Mouse (Mus musculus) 416B (cell line): ENCODE measurements around the gene Csde1.
A peak's percentile ranks its signal among the peaks of the same experiment; 100 is the strongest.

Experiments
- DNase-seq: peaks from one replicate; pipeline ENCODE4 v3.0.0; 2011; ENCODE audit warnings: low read depth

The Csde1 gene

GRCm38 (mm10) chr3:103020249-103020942 lies at the start of gene Csde1:
TSS of gene Csde1 (plus strand) at chr3:103020426.
- peak; percentile 99 for DNase-seq

GRCm38 (mm10) chr3:102970508-102970907 lies 49.7 kb upstream of the Csde1 start:
- no peak for DNase-seq

DNA sequence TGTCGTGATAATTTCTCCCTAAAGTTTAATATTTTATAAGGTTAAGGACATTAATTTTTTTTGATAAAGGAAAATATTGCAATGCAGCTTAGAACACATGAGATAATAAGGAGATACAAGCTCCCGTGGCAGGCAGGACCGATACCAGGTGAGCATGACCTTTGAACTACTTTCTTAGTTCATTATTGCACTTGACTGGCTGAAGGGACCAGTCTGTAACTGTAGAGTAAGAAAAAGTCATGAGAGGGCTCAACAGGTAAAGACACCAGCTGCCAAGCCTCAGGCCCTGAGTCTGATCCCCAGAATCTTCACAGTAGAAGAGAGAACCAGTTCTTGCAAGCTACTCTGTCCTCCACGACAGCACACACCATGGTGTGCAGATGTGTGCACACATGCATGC lies 43.3 kb upstream of the Csde1 start:
- no peak for DNase-seq

GRCm38 (mm10) chr3:102979550-102980348 lies 40.5 kb upstream of the Csde1 start:
- no peak for DNase-seq

DNA sequence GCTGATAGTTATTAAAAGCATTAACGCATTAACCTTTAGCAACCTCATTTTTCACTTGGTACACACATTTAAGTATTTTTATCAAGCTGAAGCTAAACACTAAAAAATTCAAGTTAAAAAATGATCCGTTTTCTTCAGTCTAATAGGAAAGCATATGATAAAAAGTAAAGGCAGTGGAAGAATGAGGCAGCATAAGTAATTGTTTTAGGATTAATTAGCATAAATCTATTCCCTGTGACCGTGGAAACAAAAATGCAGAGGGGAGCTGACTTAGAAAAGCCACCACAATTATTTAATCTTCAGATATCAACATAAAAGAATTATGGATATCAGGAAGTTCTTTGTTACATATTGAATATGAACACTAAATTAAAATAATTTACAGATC lies 39.9 kb upstream of the Csde1 start:
- no peak for DNase-seq

- DNase-seq = no peak
These were observed 29.2 kb upstream of the Csde1 start for GRCm38 (mm10) chr3:102991041-102991440.

GRCm38 (mm10) chr3:102992936-102993335 lies 27.3 kb upstream of the Csde1 start:
- DNase-seq = no peak

GRCm38 (mm10) chr3:102995233-102995604 lies 25.0 kb upstream of the Csde1 start:
- no peak for DNase-seq

- DNase-seq = peak; percentile 94
These were observed 24.5 kb upstream of the Csde1 start, which contains the start of gene Sike1 for GRCm38 (mm10) chr3:102995605-102996321. TSS of gene Sike1 (plus strand) at chr3:102995708.

DNA sequence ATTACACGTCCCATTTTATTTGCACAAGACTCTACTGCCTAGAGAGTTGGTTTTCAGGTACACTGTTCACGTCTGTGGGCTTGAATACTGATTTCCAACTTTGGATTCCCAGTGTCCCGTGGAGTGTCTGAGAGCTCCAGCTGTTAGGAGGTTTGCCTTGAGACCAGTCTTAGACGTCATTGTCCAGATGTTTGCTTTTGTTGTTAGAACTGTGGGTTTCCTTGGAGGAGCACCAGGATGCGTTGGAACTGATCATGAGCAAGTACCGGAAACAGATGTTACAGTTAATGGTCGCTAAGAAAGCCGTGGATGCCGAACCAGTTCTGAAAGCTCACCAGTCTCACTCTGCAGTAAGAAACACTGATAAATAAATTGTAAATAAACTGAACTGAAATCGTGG lies 23.2 kb upstream of the Csde1 start:
- no peak for DNase-seq

GRCm38 (mm10) chr3:102997591-102997990 lies 22.6 kb upstream of the Csde1 start:
- no peak for DNase-seq

GRCm38 (mm10) chr3:103001595-103001994 lies 18.6 kb upstream of the Csde1 start:
- DNase-seq = no peak

- DNase-seq = peak; percentile 54
These were observed 2.9 kb upstream of the Csde1 start for GRCm38 (mm10) chr3:103017350-103017749.

GRCm38 (mm10) chr3:103019462-103019861 lies 764 bp upstream of the Csde1 start:
- no peak for DNase-seq

GRCm38 (mm10) chr3:103020943-103021638 lies 865 bp downstream of the Csde1 start:
- peak; percentile 94 for DNase-seq

DNA sequence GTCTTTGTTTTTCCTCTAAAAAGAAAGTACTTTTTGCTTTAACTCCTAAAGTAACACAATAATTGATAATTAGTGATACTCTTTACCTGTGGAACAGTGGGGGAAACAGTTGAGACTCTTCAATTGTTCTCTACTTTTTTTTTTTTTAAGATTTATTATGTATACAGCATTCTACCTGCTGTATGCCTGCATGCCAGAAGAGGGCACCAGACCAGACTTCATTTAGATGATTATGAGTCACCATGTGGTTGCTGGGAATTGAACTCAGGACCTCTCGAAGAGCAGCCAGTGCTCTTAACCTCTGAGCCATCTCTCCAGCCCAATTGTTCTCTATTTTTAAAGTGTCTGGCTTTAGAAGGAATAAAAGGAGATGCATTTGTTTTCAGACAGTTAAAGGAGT lies 5.9 kb downstream of the Csde1 start:
- peak; percentile 54 for DNase-seq

DNA sequence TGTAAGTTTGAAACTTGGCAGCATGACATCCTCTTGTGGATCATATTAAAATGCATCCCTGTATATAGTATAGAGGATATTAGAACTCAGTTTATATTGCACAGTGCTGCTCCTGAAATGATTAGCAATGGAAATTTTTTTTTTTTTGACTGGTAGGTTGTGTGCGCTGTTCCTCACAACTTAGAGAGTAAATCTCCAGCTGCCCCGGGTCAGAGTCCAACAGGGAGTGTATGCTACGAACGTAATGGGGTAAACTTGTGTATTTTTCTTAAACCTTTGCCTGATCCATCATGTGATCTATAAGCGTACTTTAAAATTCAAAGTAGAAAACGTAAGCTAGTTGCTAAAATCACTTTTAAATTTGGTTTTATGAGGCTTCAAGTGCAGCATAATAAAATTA lies 20.1 kb downstream of the Csde1 start:
- no peak for DNase-seq

DNA sequence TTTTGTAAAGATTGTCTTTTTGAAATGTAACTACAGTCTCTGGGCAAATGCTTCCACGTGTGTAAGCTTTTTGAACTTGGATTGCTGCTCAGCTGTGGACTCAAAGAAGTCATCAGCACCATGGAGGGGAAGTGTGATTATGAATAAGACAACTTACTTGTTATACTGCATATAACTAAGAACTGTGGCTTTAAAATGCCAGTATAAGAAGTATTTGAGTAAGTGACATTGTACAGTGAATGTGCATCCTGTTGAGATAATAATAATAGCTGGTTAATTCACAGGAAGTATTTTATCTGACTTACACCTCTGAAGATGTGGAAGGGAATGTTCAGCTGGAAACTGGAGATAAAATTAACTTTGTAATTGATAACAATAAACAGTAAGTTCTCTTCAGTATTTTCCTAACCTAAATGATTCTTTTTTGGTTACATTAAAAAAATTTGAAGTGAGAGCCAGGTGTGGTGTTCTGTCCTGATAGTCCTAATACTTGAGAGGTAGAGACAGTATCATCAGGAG lies 20.7 kb downstream of the Csde1 start:
- DNase-seq = no peak

GRCm38 (mm10) chr3:103056016-103056595 lies 35.9 kb downstream of the Csde1 start:
- DNase-seq = no peak

DNA sequence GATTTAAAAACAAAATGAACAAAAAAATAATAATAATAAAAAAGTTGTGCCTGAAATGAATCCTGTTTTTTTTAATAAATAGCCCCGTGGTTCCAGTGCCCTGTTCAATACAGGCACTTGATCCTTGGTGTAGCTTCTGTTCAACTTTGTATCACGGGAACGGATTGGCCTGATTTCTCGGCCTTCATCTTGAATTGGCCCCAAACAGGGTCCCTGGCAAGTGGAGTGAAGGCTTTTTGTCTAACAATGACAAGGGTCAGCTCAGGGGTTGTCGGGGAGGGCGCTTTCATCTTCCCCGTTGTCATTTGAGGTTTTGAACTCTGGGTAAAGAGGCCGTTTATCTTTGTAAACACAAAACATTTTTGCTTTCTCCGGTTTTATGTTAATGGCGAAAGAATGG lies 37.5 kb downstream of the Csde1 start:
- no peak for DNase-seq
